Mouse (Mus musculus): ENCODE data around the gene Nfix. TPM values are rescaled to one million over a fixed set of nuclear protein-coding genes. Genes with fewer than 3 reads are reported as not detected.

Gene Nfix
- polyA plus RNA-seq, 1 experiment, result 22.1 TPM

DNA sequence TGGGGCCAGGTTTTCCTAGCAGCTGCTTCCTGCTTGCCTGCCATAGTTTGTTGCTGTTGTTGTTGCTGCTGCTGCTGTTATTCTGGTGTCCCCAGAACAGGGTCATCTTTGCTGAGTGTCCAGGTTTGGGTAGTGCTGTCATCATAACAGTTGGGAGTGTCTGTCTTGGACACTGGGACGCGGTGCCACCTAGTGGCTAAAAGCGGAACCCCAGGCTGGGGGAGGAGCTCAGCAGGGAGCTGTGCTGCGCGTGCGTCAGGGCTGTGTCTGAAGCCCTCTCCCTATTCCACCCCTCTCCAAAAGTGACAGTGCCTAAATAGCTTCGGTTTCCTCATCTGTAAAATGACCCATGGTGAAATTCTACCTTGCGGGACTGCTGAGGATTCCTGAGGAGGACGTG is 15.4 kb upstream of the Nfix start:
- Histone ChIP-seq H3K27ac (ENCODE audit: insufficient read depth, low read depth, low read length) (no peak overlapping the region), H3K27me3 (replicated peaks; ENCODE audit: control insufficient read depth, insufficient read depth, low read length) (no peaks in the 10 kb centered on the region), H3K4me3 (ENCODE audit: insufficient read depth, low read depth, low read length) (no peak overlapping the region), H3K36me3 (ENCODE audit: control insufficient read depth, insufficient read depth, low read length) (no peaks in the 10 kb centered on the region), H3K4me1 (ENCODE audit: control insufficient read depth, insufficient read depth, low read length) (no peaks in the 10 kb centered on the region; the same call in 1 of the 2 replicates)
- 10% methylated on average over 9 of the region's 9 CpGs for WGBS
- DNase-seq, result peak; percentile 94
- TF ChIP-seq POLR2A (IDR thresholded peaks at IDR 0.05; ENCODE audit: low read depth, low read length) (no peak), CTCF (conservative IDR thresholded peaks at IDR 0.05; ENCODE audit: insufficient read depth, insufficient read length, low read depth, low read length) (peak; percentile 98)

DNA sequence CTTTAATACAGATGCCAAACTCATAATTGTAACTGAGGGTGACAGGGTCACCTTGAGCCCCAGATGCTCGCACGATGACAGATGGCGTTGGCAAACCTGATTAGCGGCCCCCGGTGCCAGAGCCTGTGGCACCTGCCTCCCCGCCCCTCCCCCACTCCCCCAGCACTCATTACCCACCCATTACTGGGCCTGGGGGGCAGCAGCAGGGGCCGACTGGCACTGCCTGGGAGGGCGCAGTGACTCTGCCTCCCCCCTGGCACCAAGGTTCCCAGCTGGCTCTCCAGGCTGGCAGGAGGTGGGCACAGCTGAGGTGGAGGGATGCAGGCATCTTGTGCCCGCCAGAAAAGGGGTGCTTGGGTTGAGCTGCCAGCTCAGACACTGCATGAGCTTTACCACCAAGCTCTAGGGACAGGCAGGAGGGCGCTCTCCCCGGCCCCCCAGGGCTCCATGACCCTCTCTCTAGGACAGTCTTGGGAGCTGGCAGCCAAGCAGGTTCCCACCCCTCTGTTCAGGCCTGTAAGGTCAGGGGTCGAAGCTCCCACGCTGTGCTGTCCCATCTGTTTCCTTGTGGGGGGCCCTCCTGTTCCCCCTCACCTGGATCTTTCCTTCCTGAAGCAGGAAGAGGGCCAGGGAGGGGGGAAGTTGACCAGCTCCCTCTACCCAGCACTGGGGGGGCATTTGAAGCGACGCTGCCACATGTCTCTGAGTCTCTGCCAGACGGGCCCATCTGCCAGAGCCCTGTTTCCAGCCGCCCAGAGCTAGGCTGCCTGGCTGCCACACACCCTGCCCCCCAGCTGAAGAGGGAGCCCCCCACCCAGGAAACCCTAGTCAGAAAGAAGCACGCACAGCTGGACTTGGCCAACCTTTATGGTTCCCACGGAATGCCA is 14.7 kb upstream of the Nfix start:
- WGBS, result 47% methylated on average over 19 of the region's 19 CpGs
- Histone ChIP-seq H3K27me3 (replicated peaks; ENCODE audit: control insufficient read depth, insufficient read depth, low read length) (no peaks in the 10 kb centered on the region), H3K36me3 (ENCODE audit: control insufficient read depth, insufficient read depth, low read length) (no peaks in the 10 kb centered on the region), H3K27ac (ENCODE audit: insufficient read depth, low read depth, low read length) (no peak overlapping the region), H3K4me3 (ENCODE audit: insufficient read depth, low read depth, low read length) (no peak overlapping the region), H3K4me1 (ENCODE audit: control insufficient read depth, insufficient read depth, low read length) (no peaks in the 10 kb centered on the region; the same call in 1 of the 2 replicates)
- no peak for DNase-seq
- TF ChIP-seq POLR2A (IDR thresholded peaks at IDR 0.05; ENCODE audit: low read depth, low read length) (no peak), CTCF (conservative IDR thresholded peaks at IDR 0.05; ENCODE audit: insufficient read depth, insufficient read length, low read depth, low read length) (no peak)

DNA sequence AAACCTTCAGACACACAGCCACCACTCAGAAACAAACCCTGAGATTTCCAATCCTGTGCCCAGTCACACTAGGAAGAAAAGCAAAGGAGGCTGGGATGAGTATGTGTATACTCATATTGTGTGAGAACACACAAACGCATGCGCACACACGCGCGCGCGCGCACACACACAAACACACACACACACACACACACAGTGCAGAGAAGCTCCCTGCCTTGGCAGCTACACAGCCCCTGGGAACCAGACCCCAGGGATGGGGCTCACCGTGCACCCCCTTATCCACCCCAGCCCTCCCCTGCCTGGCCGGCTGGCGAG is 14.1 kb upstream of the Nfix start:
- Histone ChIP-seq H3K27me3 (replicated peaks; ENCODE audit: control insufficient read depth, insufficient read depth, low read length) (no peaks in the 10 kb centered on the region), H3K4me3 (ENCODE audit: insufficient read depth, low read depth, low read length) (no peak overlapping the region), H3K36me3 (ENCODE audit: control insufficient read depth, insufficient read depth, low read length) (no peaks in the 10 kb centered on the region), H3K4me1 (ENCODE audit: control insufficient read depth, insufficient read depth, low read length) (no peaks in the 10 kb centered on the region; the same call in 1 of the 2 replicates), H3K27ac (ENCODE audit: insufficient read depth, low read depth, low read length) (no peak overlapping the region)
- no peak for DNase-seq
- 89% methylated on average over 11 of the region's 11 CpGs for WGBS
- TF ChIP-seq POLR2A (IDR thresholded peaks at IDR 0.05; ENCODE audit: low read depth, low read length) (no peak), CTCF (conservative IDR thresholded peaks at IDR 0.05; ENCODE audit: insufficient read depth, insufficient read length, low read depth, low read length) (no peak)

DNA sequence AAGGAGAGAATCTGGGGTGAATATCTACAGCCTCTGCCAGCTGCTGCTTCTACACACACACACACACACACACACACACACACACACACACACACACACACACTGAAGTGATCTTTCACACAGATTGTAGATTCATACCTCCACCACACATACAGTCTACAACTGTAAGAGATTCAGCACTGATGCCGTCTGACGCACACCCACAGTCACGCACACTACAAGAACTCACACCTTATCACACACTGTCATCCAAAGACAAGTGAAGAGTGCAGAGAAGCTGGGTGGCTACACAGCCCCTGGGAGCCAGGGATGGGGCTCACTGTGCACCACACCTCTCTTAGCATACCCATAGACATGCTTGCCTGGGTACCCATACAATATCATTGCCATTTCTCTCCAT is 13.7 kb upstream of the Nfix start:
- WGBS, result 88% methylated on average over 3 of the region's 3 CpGs
- DNase-seq, result no peak
- Histone ChIP-seq H3K27me3 (replicated peaks; ENCODE audit: control insufficient read depth, insufficient read depth, low read length) (no peaks in the 10 kb centered on the region), H3K27ac (ENCODE audit: insufficient read depth, low read depth, low read length) (no peak overlapping the region), H3K4me3 (ENCODE audit: insufficient read depth, low read depth, low read length) (no peak overlapping the region), H3K36me3 (ENCODE audit: control insufficient read depth, insufficient read depth, low read length) (no peaks in the 10 kb centered on the region), H3K4me1 (ENCODE audit: control insufficient read depth, insufficient read depth, low read length) (no peaks in the 10 kb centered on the region; the same call in 1 of the 2 replicates)
- no peak for TF ChIP-seq CTCF (conservative IDR thresholded peaks at IDR 0.05; ENCODE audit: insufficient read depth, insufficient read length, low read depth, low read length)
- TF ChIP-seq POLR2A (IDR thresholded peaks at IDR 0.05; ENCODE audit: low read depth, low read length), result no peak

GRCm38 (mm10) chr8:84813059-84813458 is 12.9 kb upstream of the Nfix start:
- Histone ChIP-seq H3K36me3 (ENCODE audit: control insufficient read depth, insufficient read depth, low read length) (no peaks in the 10 kb centered on the region), H3K27ac (ENCODE audit: insufficient read depth, low read depth, low read length) (no peak overlapping the region), H3K27me3 (replicated peaks; ENCODE audit: control insufficient read depth, insufficient read depth, low read length) (no peaks in the 10 kb centered on the region), H3K4me1 (ENCODE audit: control insufficient read depth, insufficient read depth, low read length) (no peaks in the 10 kb centered on the region; the same call in 1 of the 2 replicates), H3K4me3 (ENCODE audit: insufficient read depth, low read depth, low read length) (no peak overlapping the region)
- TF ChIP-seq CTCF (conservative IDR thresholded peaks at IDR 0.05; ENCODE audit: insufficient read depth, insufficient read length, low read depth, low read length) (peak; percentile 78), POLR2A (IDR thresholded peaks at IDR 0.05; ENCODE audit: low read depth, low read length) (no peak)
- 2% methylated on average over 5 of the region's 5 CpGs for WGBS
- peak; percentile 81 for DNase-seq

GRCm38 (mm10) chr8:84811303-84811702 is 11.2 kb upstream of the Nfix start:
- H3K27me3 ChIP-seq (replicated peaks; ENCODE audit: control insufficient read depth, insufficient read depth, low read length), result no peaks in the 10 kb centered on the region
- H3K4me1 ChIP-seq (ENCODE audit: control insufficient read depth, insufficient read depth, low read length), result no peaks in the 10 kb centered on the region; the same call in 1 of the 2 replicates
- no peaks in the 10 kb centered on the region for H3K36me3 ChIP-seq (ENCODE audit: control insufficient read depth, insufficient read depth, low read length)
- peak overlapping the region; percentile 3; the same call in 1 of the 2 replicates for H3K4me3 ChIP-seq (ENCODE audit: insufficient read depth, low read depth, low read length)
- 40% methylated on average over 10 of the region's 10 CpGs for WGBS
- TF ChIP-seq CTCF (conservative IDR thresholded peaks at IDR 0.05; ENCODE audit: insufficient read depth, insufficient read length, low read depth, low read length) (no peak), POLR2A (IDR thresholded peaks at IDR 0.05; ENCODE audit: low read depth, low read length) (no peak)
- H3K27ac ChIP-seq (ENCODE audit: insufficient read depth, low read depth, low read length), result no peak overlapping the region
- DNase-seq, result no peak

GRCm38 (mm10) chr8:84810896-84811295 is 10.8 kb upstream of the Nfix start:
- no peaks in the 10 kb centered on the region for H3K27me3 ChIP-seq (replicated peaks; ENCODE audit: control insufficient read depth, insufficient read depth, low read length)

More at GRCm38 (mm10) chr8:84810896-84811295, 10.8 kb upstream of the Nfix start:
- DNase-seq, result peak; percentile 93
- no peaks in the 10 kb centered on the region for H3K36me3 ChIP-seq (ENCODE audit: control insufficient read depth, insufficient read depth, low read length)
- H3K4me1 ChIP-seq (ENCODE audit: control insufficient read depth, insufficient read depth, low read length), result no peaks in the 10 kb centered on the region; the same call in 1 of the 2 replicates
- WGBS, result 1% methylated on average over 32 of the region's 32 CpGs
- H3K27ac ChIP-seq (ENCODE audit: insufficient read depth, low read depth, low read length), result no peak overlapping the region
- peak overlapping the region; percentile 3; the same call in 1 of the 2 replicates for H3K4me3 ChIP-seq (ENCODE audit: insufficient read depth, low read depth, low read length)
- peak; percentile 65 for TF ChIP-seq CTCF (conservative IDR thresholded peaks at IDR 0.05; ENCODE audit: insufficient read depth, insufficient read length, low read depth, low read length)
- no peak for TF ChIP-seq POLR2A (IDR thresholded peaks at IDR 0.05; ENCODE audit: low read depth, low read length)

Measured in kidney, adult 2 months (tissue).